Mouse (Mus musculus) layer of hippocampus, adult 9-11 months (tissue): ENCODE measurements around the gene Rps6kc1.
A peak's percentile ranks its signal among the peaks of the same experiment; 100 is the strongest.
"Not testable (repeated sequence)": the region's sequence is repeated elsewhere in the genome, so short reads cannot be mapped to it uniquely, and the experiment has no call there.

Source experiments
- DNase-seq: peaks from one replicate; pipeline ENCODE4 v3.0.0; 2022

Rps6kc1 gene

GRCm38 (mm10) chr1:190911415-190912123, at the start of gene Rps6kc1:
Gene Rps6kc1, minus strand, starts transcription at chr1:190911770.
- peak; percentile 89 for DNase-seq

GRCm38 (mm10) chr1:190958821-190959220, 47.3 kb upstream of the Rps6kc1 start:
- DNase-seq = no peak

- no peak for DNase-seq
Measured at GRCm38 (mm10) chr1:190953009-190953408, 41.4 kb upstream of the Rps6kc1 start.

- DNase-seq = no peak
Measured at GRCm38 (mm10) chr1:190951014-190951413, 39.4 kb upstream of the Rps6kc1 start.

- no peak for DNase-seq
Measured at GRCm38 (mm10) chr1:190948846-190949245, 37.3 kb upstream of the Rps6kc1 start.

- no peak for DNase-seq
Measured at GRCm38 (mm10) chr1:190948439-190948838, 36.9 kb upstream of the Rps6kc1 start.

GRCm38 (mm10) chr1:190947986-190948385, 36.4 kb upstream of the Rps6kc1 start:
- DNase-seq = no peak

- peak; percentile 48 for DNase-seq
Measured at GRCm38 (mm10) chr1:190944109-190944760, 32.7 kb upstream of the Rps6kc1 start.

GRCm38 (mm10) chr1:190939803-190940202, 28.2 kb upstream of the Rps6kc1 start:
- DNase-seq = no peak

GRCm38 (mm10) chr1:190930181-190930580, 18.6 kb upstream of the Rps6kc1 start:
- DNase-seq = no peak

GRCm38 (mm10) chr1:190929010-190929695, 17.6 kb upstream of the Rps6kc1 start:
- DNase-seq = peak; percentile 38

- DNase-seq = peak; percentile 98
Measured at GRCm38 (mm10) chr1:190928370-190929009, 16.9 kb upstream of the Rps6kc1 start.

- DNase-seq = no peak
Measured at GRCm38 (mm10) chr1:190927751-190928369, 16.3 kb upstream of the Rps6kc1 start.

- DNase-seq = no peak
Measured at GRCm38 (mm10) chr1:190927311-190927710, 15.7 kb upstream of the Rps6kc1 start.

GRCm38 (mm10) chr1:190924812-190925211, 13.2 kb upstream of the Rps6kc1 start, which contains the start of gene Angel2:
Gene Angel2, plus strand, starts transcription at chr1:190925112.
- DNase-seq = not testable (repeated sequence)

GRCm38 (mm10) chr1:190919725-190920469, 8.3 kb upstream of the Rps6kc1 start:
- DNase-seq = no peak

- DNase-seq = peak; percentile 59
Measured at GRCm38 (mm10) chr1:190918938-190919337, 7.4 kb upstream of the Rps6kc1 start.

GRCm38 (mm10) chr1:190912623-190913022, 1.1 kb upstream of the Rps6kc1 start:
- no peak for DNase-seq

- DNase-seq = no peak
Measured at GRCm38 (mm10) chr1:190910836-190911235, 734 bp downstream of the Rps6kc1 start.

- DNase-seq = no peak
Measured at GRCm38 (mm10) chr1:190904714-190905113, 6.9 kb downstream of the Rps6kc1 start.

- no peak for DNase-seq
Measured at GRCm38 (mm10) chr1:190904136-190904535, 7.4 kb downstream of the Rps6kc1 start.

GRCm38 (mm10) chr1:190901082-190901481, 10.5 kb downstream of the Rps6kc1 start:
- no peak for DNase-seq
